Mouse (Mus musculus) layer of hippocampus, postnatal 14 days (tissue): ENCODE results near the gene Fam222b. TPM values are rescaled to one million over a fixed set of nuclear protein-coding genes. Genes with fewer than 3 reads are reported as not detected.
A peak's percentile ranks its signal among the peaks of the same experiment; 100 is the strongest.

Source experiments
- DNase-seq, 2 experiments: peaks; one replicate each; pipeline ENCODE4 v3.0.0; 2021 to 2022; ENCODE audit warnings: low spot score in 2 of 2, mixed read lengths in 1 of 2
- total RNA-seq, 2 experiments: library from RNA; stranded (reverse); gene quantifications; 2 replicates each; pipeline ENCODE4 v1.2.3; 2021

Fam222b gene
- total RNA-seq, 2 experiments from 2014 or later = 26.7 to 30.7 TPM

GRCm38 (mm10) chr11:78163681-78164603, 69.5 kb downstream of the Fam222b start:
- DNase-seq = peak in 1 of 2 experiments; percentile 53

GRCm38 (mm10) chr11:78164604-78164923, 70.1 kb downstream of the Fam222b start:
- no peak for DNase-seq

GRCm38 (mm10) chr11:78164924-78165760, 70.7 kb downstream of the Fam222b start, which contains the start of gene Traf4:
Gene Traf4, minus strand, starts transcription at chr11:78165589.
- peak; percentile 71 to 76 for DNase-seq

- DNase-seq = no peak
Measured at GRCm38 (mm10) chr11:78165761-78166109, 71.3 kb downstream of the Fam222b start.

GRCm38 (mm10) chr11:78166161-78166560, 71.7 kb downstream of the Fam222b start:
- DNase-seq = no peak

- no peak for DNase-seq
Measured at GRCm38 (mm10) chr11:78166640-78167039, 72.2 kb downstream of the Fam222b start.

- no peak for DNase-seq
Measured at GRCm38 (mm10) chr11:78167257-78167959, 72.9 kb downstream of the Fam222b start.

GRCm38 (mm10) chr11:78168541-78169468, 74.3 kb downstream of the Fam222b start:
- DNase-seq = no peak

- DNase-seq = no peak
Measured at GRCm38 (mm10) chr11:78170306-78170705, 75.8 kb downstream of the Fam222b start.

- DNase-seq = no peak
Measured at GRCm38 (mm10) chr11:78171328-78171727, 76.9 kb downstream of the Fam222b start.

GRCm38 (mm10) chr11:78172034-78172747, 77.7 kb downstream of the Fam222b start:
- no peak for DNase-seq

- DNase-seq = no peak
Measured at GRCm38 (mm10) chr11:78172748-78173383, 78.4 kb downstream of the Fam222b start.

GRCm38 (mm10) chr11:78174506-78174905, 80.0 kb downstream of the Fam222b start:
- DNase-seq = no peak

- no peak for DNase-seq
Measured at GRCm38 (mm10) chr11:78175771-78176401, 81.4 kb downstream of the Fam222b start.

GRCm38 (mm10) chr11:78176402-78176862, 82.0 kb downstream of the Fam222b start, which contains the start of the genes Nek8 and Tlcd1:
Gene Nek8, minus strand, starts transcription at chr11:78176675.
Gene Tlcd1, plus strand, starts transcription at chr11:78176711.
- peak; percentile 83 to 84 for DNase-seq

- no peak for DNase-seq
Measured at GRCm38 (mm10) chr11:78176905-78177331, 82.5 kb downstream of the Fam222b start.

GRCm38 (mm10) chr11:78177437-78177836, 83.0 kb downstream of the Fam222b start:
- no peak for DNase-seq
